ENCODE assay signal across 26 mouse cellular contexts in the genomic region with DNA sequence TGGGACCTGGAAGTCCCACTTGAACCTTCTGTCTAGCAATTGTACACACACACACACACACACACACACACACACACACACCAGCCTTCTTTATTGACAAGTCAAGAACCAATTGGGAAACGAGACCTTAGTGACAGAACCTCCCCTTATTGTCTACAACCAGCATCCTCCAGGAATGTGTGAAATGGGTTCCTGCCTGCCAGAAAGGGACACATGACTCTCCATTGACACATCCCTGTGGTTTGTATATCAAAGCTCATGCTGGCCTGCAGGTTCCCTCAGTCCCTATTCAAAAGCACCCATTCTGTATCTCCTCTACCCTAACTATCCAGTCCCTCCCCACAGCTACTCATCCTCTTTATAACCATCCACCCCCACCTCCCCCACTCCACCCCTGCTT.
DNase-seq lines count a peak whose midpoint lies in the region; ATAC-seq and TF ChIP-seq lines count a peak whose summit lies in the region.
"Had no signal": no experiment of that assay in that cellular context is flagged by ENCODE, and none has a peak within 500 bp of the region (broad histone marks: within the 10 kb centered on the region; RNA-seq: fewer than 3 reads in every experiment).

No protein-coding gene starts in this region.

- no peak overlapping the region for H3K4me3 ChIP-seq in hindbrain, embryonic 14.5 days (replicated peaks; ENCODE audit: low read length)
- H3K4me3 ChIP-seq in intestine, postnatal 0 days (ENCODE audit: low read depth, low read length): no peak overlapping the region

- ATAC-seq in hindbrain, embryonic 14.5 days (ENCODE audit: low FRiP score): no peak
- no peak for ATAC-seq in intestine, postnatal 0 days
- ATAC-seq: activated CD4-positive, CD25-positive, alpha-beta regulatory T cell, adult 4 months; CD4-positive, CD25-positive, alpha-beta regulatory T cell, adult 4 months; Patski had no signal

- DNase-seq in 3T3-L1 (ENCODE audit: low read depth, low spot score) (peak; percentile 42), ES-CJ7 (ENCODE audit: low read depth, low spot score) (peak; percentile 23), ZHBTc4 (ENCODE audit: low read depth, low spot score) (peak; percentile 66)
- DNase-seq in Muller cell, postnatal 12 days (ENCODE audit: inconsistent ontology term): peak; percentile 73
- no peak for DNase-seq in left cerebral cortex, adult 9 months (ENCODE audit: low spot score in 2 of 2)
- no peak for DNase-seq in thymus, postnatal 36 days
- DNase-seq in hindbrain, embryonic 14.5 days (ENCODE audit: low spot score): no peak
- DNase-seq: adrenal gland, adult 2 months; adrenal gland, adult 8-10 months; adrenal gland, postnatal 10 days; adrenal gland, postnatal 14 days; adrenal gland, postnatal 25 days; adrenal gland, postnatal 36 days; B cell, adult 2 months; cerebellum, adult 11 months; cerebellum, adult 11-12 months; cerebellum, adult 18-20 months; cerebellum, adult 2 months; cerebellum, adult 8-10 months; cerebellum, adult 9-10 months had no signal

- no peaks in the 10 kb centered on the region for H3K36me3 ChIP-seq in hindbrain, embryonic 14.5 days (replicated peaks; ENCODE audit: control insufficient read depth, insufficient read depth)
- no peaks in the 10 kb centered on the region for H3K36me3 ChIP-seq in intestine, postnatal 0 days (ENCODE audit: control insufficient read depth, insufficient read depth)
- H3K36me3 ChIP-seq: G1E had no signal

- H3K27ac ChIP-seq in hindbrain, embryonic 14.5 days: no peak overlapping the region
- H3K27ac ChIP-seq in intestine, postnatal 0 days (ENCODE audit: low read depth, low read length): no peak overlapping the region

- H3K9me3 ChIP-seq in hindbrain, embryonic 14.5 days (ENCODE audit: control insufficient read depth, low read length): no peaks in the 10 kb centered on the region
- H3K9me3 ChIP-seq in intestine, postnatal 0 days (ENCODE audit: control insufficient read depth): no peaks in the 10 kb centered on the region
- H3K9me3 ChIP-seq: G1E had no signal

- H3K27me3 ChIP-seq in hindbrain, embryonic 14.5 days (ENCODE audit: control insufficient read depth, insufficient read depth, low read length): no peaks in the 10 kb centered on the region
- H3K27me3 ChIP-seq in intestine, postnatal 0 days (replicated peaks; ENCODE audit: control insufficient read depth, insufficient read depth, low read length): no peaks in the 10 kb centered on the region
- H3K27me3 ChIP-seq: CH12.LX, Patski had no signal

- no peak for TF ChIP-seq CTCF in intestine, postnatal 0 days (IDR thresholded peaks at IDR 0.05; ENCODE audit: low read depth)

- H3K4me2 ChIP-seq in hindbrain, embryonic 14.5 days (replicated peaks): no peak overlapping the region
- no peak overlapping the region for H3K4me2 ChIP-seq in intestine, postnatal 0 days (replicated peaks; ENCODE audit: low read depth)

- no peak overlapping the region for H3K9ac ChIP-seq in hindbrain, embryonic 14.5 days
- no peak overlapping the region for H3K9ac ChIP-seq in intestine, postnatal 0 days (ENCODE audit: low read depth, low read length)

- WGBS in hindbrain, embryonic 14.5 days: 96% methylated on average over 1 of the region's 1 CpGs
- 87% methylated on average over 1 of the region's 1 CpGs for WGBS in intestine, postnatal 0 days

- H3K4me1 ChIP-seq in hindbrain, embryonic 14.5 days (replicated peaks; ENCODE audit: control insufficient read depth, insufficient read depth, low read length): peaks cover 15% of the 10 kb centered on the region; the same call in 1 of the 2 replicates
- H3K4me1 ChIP-seq in intestine, postnatal 0 days (replicated peaks; ENCODE audit: control insufficient read depth, insufficient read depth, low read length): peaks cover 3% of the 10 kb centered on the region

Comparison
In these comparisons a context has a peak if more than half of its experiments do, and no peak if none do; other contexts are left out.
1. DNase-seq: peak in 3T3-L1 (single experiment), ES-CJ7 (single experiment), Muller cell, postnatal 12 days (single experiment) and ZHBTc4 (single experiment); none in left cerebral cortex, adult 9 months (0 of 2), thymus, postnatal 36 days (0 of 2) and hindbrain, embryonic 14.5 days (single experiment).